Comparison of ENCODE assay signal across 8 mouse cellular contexts in genomic region chr19:11964266-11964665, GRCm38 (mm10). TPM values are rescaled to one million over a fixed set of nuclear protein-coding genes. Genes with fewer than 3 reads are reported as not detected.
DNase-seq lines count a peak whose midpoint lies in the region; ATAC-seq lines count a peak whose summit lies in the region.

No protein-coding gene starts in this region.

- peaks cover 4% of the 10 kb centered on the region for H3K27me3 ChIP-seq in megakaryocyte, embryonic 14.5 days (replicated peaks)
- no peaks in the 10 kb centered on the region for H3K27me3 ChIP-seq in liver, embryonic 13.5 days

- 87% methylated on average over 1 of the region's 1 CpGs for WGBS in liver, embryonic 13.5 days (ENCODE audit: insufficient replicate concordance)

- peaks cover 48% of the 10 kb centered on the region for H3K4me1 ChIP-seq in megakaryocyte, embryonic 14.5 days
- peaks cover 27% of the 10 kb centered on the region for H3K4me1 ChIP-seq in liver, embryonic 13.5 days (replicated peaks)

- peaks cover 15% of the 10 kb centered on the region for H3K36me3 ChIP-seq in megakaryocyte, embryonic 14.5 days (replicated peaks; ENCODE audit: low read length)
- H3K36me3 ChIP-seq in liver, embryonic 13.5 days = peaks cover 10% of the 10 kb centered on the region

- peak overlapping the region; percentile 69; the same call in 1 of the 2 replicates for H3K9ac ChIP-seq in liver, embryonic 13.5 days

- ATAC-seq in megakaryocyte, adult 5-6 weeks (ENCODE audit: poor library complexity, severe bottlenecking) = no peak
- no peak for ATAC-seq in liver, embryonic 13.5 days (ENCODE audit: low read depth)

- no peaks in the 10 kb centered on the region for H3K9me3 ChIP-seq in megakaryocyte, embryonic 14.5 days
- H3K9me3 ChIP-seq in liver, embryonic 13.5 days (replicated peaks) = 0 out of 2 replicates have a peak, but pooled peaks cover 3% of the 10 kb centered on the region

- H3K4me2 ChIP-seq in liver, embryonic 13.5 days = peak overlapping the region; percentile 73

- peak overlapping the region; percentile 96 for H3K4me3 ChIP-seq in megakaryocyte, embryonic 14.5 days (replicated peaks)
- H3K4me3 ChIP-seq in liver, embryonic 13.5 days (replicated peaks) = peak overlapping the region; percentile 63

- peak; percentile 47 for DNase-seq in cerebellum, adult 11-12 months
- no peak for DNase-seq in cerebellum, adult 11 months
- DNase-seq in liver, embryonic 13.5 days = no peak
- DNase-seq in T-cell, adult 2 months (ENCODE audit: low spot score) = no peak
- DNase-seq in testis, postnatal 10 days (ENCODE audit: low spot score) = no peak
- DNase-seq in spleen, postnatal 10 days (ENCODE audit: low spot score in 2 of 2) = no peak

- no peak overlapping the region for H3K27ac ChIP-seq in liver, embryonic 13.5 days

RNA-seq across cellular contexts. Expression of gene Osbp, which starts 1.5 kb away (rescaled TPM):
- 0.73 and 3.0 TPM in 2 replicates for polyA plus RNA-seq in megakaryocyte, embryonic 14.5 days (2012; ENCODE audit: insufficient read depth, low replicate concordance)
- total RNA-seq in megakaryocyte, adult 5-6 weeks (2015) = 35.0 and 36.9 TPM in 2 replicates
- 42.6 and 43.3 TPM in 2 replicates for total RNA-seq in megakaryocyte, adult 5-6 weeks (2017)
- polyA plus RNA-seq in liver, embryonic 13.5 days (2015; fragmentation: Nextera tagmentation; extraction: Ambion mirVana) = 2.2 and 2.4 TPM in 2 replicates

RNA-seq across cellular contexts. Expression of gene Patl1, which starts 52.1 kb away (rescaled TPM):
- 2.4 and 5.5 TPM in 2 replicates for polyA plus RNA-seq in megakaryocyte, embryonic 14.5 days (2012; ENCODE audit: insufficient read depth, low replicate concordance)
- 45.5 and 48.7 TPM in 2 replicates for total RNA-seq in megakaryocyte, adult 5-6 weeks (2015)
- 20.3 and 26.1 TPM in 2 replicates for total RNA-seq in megakaryocyte, adult 5-6 weeks (2017)
- 6.2 and 8.1 TPM in 2 replicates for polyA plus RNA-seq in liver, embryonic 13.5 days (2015; fragmentation: Nextera tagmentation; extraction: Ambion mirVana)
